Mouse (Mus musculus) erythroid progenitor cell, adult 5-6 weeks (primary cell): ENCODE measurements around the gene Mrpl20. TPM values are rescaled to one million over a fixed set of nuclear protein-coding genes. Genes with fewer than 3 reads are reported as not detected.
"Not testable (repeated sequence)": the region's sequence is repeated elsewhere in the genome, so short reads cannot be mapped to it uniquely, and the experiment has no call there.

Experiments used
- ATAC-seq: replicated peaks from 2 replicates; pipeline ENCODE4 v1.8.0; 2016; ENCODE audit warnings: moderate number of reproducible peaks, mild to moderate bottlenecking, moderate TSS enrichment, inconsistent platforms; ENCODE audit not compliant: poor library complexity, low FRiP score, severe bottlenecking
- total RNA-seq, 2 experiments: library from RNA; stranded (forward) in 1 of 2; stranded (reverse) in 1 of 2; fragments of 150-400 nt in 1 of 2; fragments of 186-747, 209-891 nt in 1 of 2; gene quantifications; 2 replicates each; pipeline versions ENCODE4 v1.2.3 to v1.2.4; 2015 to 2017; ENCODE audit warnings: low replicate concordance in 2 of 2

Gene Mrpl20
- total RNA-seq, 2 experiments from 2014 or later = 31.2 to 127 TPM

DNA sequence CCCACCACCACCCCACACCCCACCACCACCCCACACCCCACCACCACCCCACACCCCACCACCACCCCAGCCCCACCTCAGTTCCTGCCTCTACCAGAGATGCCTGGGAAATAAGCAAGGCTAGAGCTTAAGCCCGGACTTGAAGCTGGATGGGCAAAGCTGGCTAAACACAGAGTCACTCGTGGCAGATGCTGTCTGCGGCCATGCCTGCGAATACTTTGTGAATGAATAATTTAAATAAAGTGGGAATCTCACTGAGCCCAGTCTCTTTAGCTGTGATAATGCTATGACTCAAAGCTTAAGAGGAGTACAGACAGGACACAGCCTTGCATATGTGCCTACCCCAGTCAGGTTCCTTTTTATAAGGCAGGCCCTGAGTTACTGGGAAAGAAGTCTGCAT lies 23.2 kb upstream of the Mrpl20 start:
- no peak for ATAC-seq

DNA sequence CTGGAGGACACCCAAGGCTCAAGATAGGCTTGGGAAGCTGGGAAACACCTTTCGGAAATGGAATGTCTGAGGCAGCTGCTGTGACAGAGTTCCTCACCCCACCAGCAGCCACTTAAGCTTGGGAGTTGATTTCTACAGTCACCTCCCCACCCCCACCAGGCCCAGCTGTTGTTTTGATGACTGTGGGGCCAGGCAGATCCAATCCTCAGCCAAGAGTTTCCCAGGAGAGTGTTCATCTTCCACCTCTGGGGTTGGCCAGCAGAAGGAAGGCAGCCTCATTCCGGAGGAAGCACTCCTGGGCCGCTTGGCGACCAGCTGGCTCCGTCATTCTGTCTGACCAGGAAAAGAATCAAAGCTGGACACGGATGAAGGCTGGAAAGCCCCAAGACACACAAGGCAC lies 21.8 kb upstream of the Mrpl20 start:
- no peak for ATAC-seq

DNA sequence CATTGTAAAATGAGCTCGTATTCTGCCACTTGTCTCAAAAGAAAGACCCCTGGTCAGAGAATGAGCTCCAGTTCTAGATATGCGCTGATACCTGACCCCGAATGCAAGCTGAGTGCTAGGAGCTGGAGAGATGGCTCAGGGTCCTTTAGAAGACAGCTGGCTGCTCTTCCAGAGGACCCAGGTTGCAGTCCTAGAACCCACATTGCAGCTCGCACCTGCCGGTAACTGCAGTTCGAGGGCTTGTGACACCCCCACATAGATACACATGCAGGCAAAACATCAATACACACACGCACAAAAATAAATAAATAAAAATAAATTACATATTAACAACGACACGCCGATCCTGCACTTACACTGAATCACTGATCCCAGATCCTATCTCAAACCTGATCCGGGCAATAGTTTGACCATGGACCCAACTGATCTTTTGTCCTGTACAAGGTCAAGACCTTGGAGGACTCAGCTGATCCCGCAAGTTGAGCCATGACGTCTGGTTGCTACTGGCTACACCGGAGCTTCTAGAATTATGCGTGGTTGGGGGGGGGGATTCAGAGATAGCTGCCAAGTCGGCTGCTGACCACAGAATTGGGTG lies 19.1 kb upstream of the Mrpl20 start:
- ATAC-seq = no peak

DNA sequence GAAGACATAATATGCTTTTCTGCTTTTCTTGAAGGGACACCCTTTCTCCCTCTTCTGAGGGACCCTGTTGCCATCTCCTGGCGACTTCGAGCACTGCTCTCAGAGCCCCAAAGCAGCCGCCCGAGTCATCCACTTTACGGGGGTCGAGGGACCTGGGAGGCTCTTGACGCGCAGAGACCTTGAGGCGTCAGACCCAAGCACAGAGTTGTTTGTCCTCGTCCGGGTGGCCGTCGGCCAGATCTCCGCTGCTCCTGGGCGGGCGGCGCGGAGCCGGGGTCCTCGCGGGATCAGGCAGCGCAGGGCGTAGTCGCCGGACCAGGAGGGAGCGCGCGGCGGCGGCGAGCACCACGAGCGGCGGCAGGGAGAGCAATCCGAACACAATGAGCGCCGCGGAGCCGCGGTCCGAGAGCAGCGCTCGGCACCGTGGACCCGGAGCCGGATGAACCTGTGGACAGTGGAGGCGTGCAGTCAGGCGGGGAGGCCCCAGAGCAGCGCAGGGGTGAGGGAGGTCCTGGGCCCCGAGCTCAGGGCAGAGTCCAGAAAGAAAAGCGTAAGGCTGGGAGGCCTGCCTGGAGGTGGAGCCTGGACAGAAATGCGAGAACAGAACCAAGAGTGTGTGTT lies 18.5 kb upstream of the Mrpl20 start:
- peak; percentile 69 for ATAC-seq

DNA sequence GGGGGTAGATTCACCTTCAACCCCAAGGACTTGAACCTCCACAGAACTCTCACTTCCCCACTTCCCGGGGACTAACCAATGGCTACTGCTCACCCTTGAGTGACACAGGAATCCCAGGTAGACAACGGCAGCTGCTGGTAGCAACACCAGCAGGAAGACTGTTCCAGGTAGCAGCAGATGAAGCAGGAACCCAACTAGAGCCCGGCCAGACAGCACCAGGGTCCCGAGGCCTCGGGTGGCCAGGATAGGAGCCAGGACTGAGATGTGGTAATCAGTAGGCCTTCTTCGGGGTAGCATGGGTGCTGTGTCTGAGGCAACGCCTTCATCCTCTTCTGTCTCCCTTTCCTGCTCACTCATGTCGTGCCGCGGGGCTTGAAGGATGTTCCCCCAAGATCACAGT lies 17.4 kb upstream of the Mrpl20 start:
- no peak for ATAC-seq

DNA sequence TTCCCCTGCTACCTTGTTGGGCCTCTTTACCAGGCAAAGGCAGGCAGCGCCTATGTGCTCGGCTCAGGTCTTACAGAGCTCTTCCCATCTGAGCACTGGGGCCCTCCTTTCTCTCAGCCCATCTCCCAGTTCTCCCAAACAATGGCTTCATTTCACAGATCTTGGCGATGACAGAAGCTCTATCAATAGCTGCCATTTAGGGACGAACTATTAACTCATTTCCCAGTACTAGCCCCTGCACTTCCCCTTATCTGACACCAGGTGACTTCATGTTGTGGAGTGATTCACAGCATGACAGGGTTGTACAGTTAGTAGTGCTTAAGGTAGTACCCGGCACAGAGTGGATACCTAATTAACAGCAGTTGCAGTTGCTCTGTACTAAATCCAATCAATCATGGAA lies 16.9 kb upstream of the Mrpl20 start, which contains the start of gene Tmem88b:
TSS of gene Tmem88b (minus strand) at position 56 of the 400 bp plus-strand sequence.
- peak; percentile 40 for ATAC-seq

DNA sequence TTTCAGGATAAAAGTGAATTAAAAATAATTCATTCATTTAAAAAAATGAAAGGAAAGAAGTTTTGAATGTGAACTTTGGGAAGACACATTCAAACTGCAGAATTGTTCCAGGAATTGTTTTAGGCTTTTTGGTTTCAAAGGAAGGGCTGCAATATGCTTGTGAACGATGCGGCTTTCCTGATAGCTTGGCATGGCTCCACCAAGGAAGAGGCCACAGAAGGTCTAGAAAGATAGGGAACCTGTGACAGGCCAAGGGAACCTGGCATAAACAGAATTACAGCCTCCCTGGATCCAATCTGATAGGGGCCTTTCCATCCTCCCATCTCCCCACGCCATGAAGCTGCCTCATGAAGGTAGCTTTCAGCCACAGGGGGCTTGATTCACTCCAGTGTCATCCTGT lies 14.4 kb upstream of the Mrpl20 start:
- peak; percentile 83 for ATAC-seq

DNA sequence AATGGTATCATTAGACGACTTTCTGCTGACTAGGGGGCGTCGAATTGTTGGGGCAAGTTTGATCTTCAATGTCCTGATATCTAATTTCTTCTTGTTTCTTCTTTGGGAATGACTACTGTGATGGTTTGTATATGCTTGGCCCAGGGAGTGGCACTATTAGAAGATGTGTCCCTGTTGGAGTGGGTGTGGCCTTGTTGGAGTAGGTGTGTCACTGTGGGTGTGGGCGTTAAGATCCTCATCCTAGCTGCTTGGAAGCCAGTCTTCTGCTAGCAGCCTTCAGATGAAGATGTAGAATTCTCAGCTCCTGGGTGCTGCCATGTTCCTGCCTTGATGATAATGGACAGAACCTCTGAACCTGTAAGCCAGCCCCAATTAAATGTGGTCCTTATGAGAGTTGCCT lies 13.8 kb upstream of the Mrpl20 start:
- not testable (repeated sequence) for ATAC-seq

DNA sequence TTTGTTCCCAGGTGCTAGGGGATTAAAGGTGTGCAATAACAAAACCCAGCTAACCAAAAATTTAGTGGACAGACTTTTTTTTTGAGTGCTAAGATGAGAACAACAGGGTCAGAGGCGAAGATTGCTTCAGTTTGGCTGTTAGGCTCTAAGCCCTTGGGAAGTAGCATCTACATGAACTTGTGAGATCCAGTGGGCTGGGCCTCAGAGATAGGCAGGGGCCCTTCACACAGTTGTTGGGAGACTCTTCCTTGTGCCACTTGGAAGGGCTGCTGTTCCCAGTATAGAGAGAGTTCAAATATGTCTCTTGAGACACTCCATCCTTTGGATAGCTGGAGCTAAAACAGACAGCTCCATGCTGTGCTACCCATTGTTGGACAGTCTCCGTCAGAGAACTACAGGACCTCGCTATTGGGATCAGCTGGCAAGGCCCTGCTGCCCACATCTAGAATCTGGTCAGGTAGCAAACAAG lies 12.6 kb upstream of the Mrpl20 start, which contains the start of gene Ankrd65:
TSS of gene Ankrd65 (plus strand) at position 419 of the 469 bp plus-strand sequence.
- ATAC-seq = no peak

DNA sequence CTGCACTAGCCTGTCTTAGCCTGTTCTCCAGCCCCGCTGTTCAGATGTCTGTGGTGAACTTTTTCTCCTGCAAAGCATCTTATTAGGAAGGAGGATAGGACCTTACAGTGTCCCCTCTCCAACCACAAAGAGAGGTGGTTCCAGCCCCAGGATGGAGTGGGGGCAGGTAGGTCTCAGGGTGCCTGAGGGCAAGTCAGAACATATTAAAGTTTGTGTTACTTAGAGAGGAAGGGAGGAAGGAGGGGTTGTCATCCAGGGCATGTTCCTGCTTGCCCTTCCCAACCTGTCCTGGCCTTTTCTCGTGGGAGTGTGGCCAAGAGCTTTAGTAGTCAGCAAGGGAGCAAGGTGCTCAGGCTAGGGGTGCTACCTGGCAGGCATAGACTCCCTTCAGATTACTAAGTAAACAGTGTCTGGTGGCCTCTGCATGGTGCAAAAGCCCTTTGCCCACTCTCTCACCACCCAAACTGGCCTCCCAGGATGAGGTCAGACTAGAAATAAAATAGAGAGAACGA lies 12.0 kb upstream of the Mrpl20 start:
- no peak for ATAC-seq

DNA sequence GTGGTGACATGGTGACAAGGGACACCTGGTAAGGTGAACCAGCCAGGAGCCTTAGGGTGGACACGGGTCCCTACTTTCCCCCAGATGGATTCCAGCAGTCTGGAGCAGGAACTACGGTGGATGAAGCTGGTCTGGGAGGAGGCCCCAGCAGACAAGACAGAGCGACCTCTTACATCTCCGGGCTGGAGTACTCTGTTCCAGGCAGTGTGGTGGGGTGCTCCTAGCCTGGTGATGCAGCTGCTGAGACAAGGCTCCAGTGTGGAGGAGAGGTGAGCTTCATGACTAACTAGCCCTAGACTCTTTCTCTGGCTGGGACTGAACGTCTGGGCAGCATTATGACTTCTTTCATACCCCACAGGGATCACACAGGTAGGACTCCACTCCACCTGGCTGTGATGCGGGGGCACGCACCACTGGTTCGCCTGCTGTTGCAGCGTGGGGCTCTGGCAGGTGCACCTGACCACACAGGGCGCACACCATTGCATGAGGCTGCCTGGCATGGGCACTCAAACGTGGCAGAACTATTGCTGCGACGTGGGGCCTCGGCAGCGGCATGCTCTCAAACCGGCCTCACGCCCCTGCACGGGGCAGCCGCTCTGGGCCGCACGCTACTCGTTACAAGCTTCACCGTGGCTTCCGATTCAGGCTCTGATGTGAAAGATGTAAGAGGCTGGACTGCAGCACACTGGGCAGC lies 11.3 kb upstream of the Mrpl20 start:
- ATAC-seq = no peak

DNA sequence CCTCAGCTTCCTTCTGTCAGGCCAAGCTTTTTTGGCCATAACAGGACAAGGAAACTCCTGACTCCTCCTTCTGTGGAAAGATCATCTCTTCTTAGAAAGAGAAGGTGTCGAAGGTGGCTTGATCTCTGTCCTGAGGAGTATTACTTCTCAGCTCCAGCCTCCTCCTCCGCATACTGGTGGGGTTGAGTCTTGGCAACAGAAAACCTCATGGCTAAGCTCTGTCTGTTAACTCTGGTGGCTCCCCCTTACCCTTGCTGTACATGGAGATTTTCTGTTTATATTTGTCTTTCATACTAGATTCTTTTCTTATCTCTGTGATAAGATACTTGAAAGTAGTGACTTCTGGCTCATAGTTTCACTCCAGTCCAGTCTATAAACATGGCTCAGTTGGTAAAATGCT lies 8.9 kb upstream of the Mrpl20 start:
- ATAC-seq = no peak

DNA sequence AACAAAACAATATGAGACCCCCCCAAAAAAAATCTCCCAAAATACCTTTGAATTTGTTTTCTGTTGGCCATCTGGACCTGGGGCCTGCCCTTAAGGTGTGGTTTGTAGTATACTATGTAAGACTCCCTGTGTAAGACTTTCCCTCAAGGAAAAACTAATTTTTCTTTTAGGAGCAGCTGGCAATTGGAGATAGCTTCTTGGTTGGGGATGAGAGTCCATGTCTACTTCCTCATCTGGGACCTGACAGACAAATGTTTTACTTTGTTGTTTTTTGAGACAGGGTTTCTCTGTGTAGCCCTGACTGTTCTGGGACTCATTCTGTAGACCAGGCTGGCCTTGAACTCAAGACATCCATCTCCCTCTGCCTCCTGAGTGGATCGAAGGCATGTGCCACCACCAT lies 603 bp upstream of the Mrpl20 start:
- ATAC-seq = no peak

DNA sequence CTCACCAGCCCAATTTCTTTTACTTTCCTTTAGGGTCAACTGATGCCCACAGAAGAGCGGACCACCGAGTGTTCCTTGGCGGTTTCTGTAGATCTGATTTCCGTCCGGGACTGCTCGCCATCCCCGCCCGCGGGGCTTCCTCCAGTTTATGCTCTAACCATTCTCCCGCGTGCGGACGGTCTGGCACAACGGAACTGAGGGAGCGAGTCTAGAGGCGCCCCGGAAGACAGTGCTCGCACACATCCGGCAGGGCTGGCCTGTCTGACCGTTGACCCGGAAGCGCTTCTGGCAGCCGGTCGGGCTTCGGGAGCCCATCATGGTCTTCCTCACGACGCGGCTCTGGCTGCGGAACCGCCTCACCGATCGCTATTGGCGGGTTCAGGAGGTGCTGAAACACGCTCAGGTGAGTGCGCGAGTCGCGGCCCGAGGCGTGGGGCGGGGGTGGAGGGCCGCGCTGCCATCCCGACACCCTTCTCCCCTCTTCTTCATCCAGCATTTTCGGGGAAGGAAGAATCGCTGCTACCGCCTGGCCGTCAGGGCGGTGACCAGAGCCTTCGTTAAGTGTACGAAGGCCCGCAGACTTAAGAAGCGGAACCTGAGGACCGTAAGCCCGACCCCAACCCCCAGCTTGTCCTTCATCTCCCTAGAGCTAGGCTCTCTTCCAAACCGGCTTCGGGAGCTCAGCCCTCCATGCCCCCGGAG lies 813 bp downstream of the Mrpl20 start:
- ATAC-seq = peak; percentile 96

DNA sequence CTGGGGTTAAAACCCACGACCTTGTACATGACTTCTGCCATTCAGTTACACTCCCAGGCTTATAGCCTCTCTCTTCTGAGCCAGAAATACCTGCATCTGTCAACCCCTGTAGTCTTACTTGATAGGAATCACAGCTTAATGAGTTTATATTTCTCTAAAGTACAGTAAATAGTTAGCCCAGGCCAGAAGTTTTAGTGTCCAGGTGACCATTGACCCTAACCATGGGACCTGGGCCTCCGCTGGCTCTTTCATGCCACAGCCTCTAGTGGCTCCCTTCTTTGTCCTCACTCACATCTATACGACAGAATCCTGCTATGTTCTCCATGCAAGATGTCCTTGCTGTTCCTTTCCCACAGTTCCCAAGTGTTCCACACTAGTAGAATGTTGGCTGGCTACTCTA lies 5.2 kb downstream of the Mrpl20 start:
- no peak for ATAC-seq

DNA sequence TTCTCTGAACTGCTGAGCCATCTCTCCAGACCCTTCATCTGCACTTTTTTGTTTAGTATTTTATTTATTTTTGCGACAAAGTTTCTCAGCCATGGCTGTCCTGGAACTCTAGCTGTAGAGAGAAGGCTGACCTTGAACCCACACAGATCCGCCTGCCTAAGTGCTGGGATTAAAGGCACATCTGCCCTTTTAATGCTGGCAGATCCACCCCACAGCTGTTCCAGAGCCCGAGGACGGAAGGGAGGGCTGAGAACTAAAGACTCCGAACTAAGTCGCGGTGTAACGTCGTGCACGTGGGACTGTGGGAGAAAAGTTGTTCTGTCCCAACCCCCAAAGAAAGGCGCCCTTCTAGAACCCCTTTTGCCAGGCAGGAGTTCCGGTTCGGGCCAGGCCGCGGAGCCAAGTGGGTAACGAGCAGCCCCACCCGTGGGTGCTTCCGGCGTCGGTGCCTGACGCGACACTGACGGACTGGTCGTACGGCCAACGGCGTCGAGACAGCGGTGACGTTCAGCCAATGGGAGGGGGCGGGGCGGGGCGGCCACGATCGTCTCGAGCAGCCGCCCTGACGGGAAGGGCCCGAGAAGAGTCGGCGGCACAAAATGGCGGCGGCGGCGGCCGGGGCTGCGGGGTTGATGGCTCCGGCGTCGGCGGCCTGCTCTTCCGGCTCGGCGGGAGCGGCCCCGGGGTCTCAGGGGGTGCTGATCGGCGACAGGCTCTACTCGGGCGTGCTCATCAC lies 9.4 kb downstream of the Mrpl20 start, which contains the start of gene Ccnl2:
TSS of gene Ccnl2 (plus strand) at position 561 of the 736 bp plus-strand sequence.
- ATAC-seq = peak; percentile 99

DNA sequence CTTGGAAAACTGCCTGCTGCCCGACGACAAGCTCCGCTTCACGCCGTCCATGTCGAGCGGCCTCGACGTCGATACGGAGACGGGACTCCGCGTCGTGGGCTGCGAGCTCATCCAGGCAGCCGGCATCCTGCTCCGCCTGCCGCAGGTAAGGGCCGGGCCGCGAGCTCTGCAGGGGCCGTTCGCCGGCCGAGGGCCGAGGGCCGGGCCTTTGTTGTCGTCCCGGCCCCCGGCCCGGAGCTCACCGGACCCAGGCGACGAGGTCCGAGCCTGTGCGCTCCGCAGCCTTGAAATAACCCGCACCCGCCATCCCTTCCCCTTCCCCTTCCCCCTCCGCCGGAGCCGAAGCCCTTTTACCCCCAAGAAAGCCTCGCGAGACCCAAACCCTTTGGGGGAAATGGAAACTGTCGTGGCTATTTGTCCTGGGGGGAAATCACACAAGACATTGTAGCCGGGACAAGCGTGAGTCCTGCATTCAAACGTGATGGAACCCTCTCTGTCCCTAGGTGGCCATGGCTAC lies 10.0 kb downstream of the Mrpl20 start:
- ATAC-seq = 0 out of 2 replicates have a peak, but pooled peaks have one; percentile 2

DNA sequence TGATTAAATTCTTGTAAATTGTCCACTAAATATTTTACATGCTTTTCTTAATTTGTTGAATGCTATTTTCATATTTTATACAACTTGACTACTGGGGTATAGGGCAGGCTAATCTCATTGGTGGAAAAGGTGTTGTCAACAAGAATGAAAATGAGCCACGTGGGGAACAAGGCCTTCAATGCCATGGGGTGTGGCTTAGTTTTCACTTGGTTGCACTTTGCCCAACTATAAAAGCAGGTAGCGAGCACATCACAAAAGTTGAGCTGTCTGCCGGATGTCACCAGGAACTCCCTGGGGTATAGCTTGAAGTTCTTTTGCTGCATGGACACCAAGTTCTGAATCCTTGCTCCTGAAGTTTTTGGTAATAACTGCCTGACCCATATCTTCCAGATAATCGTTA lies 14.9 kb downstream of the Mrpl20 start:
- ATAC-seq = no peak

DNA sequence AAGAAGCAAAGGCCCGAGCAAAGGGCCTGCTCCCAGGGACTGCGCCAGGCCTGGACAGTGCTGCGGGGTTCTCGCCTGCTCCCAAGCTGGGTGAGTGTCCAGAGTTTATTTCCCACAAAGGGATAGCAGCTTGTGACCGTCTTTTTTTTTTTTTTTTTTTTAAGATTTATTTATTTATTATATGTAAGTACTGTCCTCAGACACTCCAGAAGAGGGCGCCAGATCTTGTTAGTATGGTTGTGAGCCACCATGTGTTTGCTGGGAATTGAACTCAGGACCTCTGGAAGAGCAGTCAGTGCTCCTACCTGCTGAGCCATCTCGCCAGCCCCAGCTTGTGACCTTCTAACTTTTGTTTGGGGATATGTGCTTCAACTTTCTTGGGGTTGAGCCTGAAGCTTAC lies 18.3 kb downstream of the Mrpl20 start:
- ATAC-seq = no peak
